Mouse (Mus musculus): ENCODE measurements around the gene Usp4. TPM values are rescaled to one million over a fixed set of nuclear protein-coding genes. Genes with fewer than 3 reads are reported as not detected.

Gene Usp4
- polyA plus RNA-seq, 1 experiment = 104 TPM

DNA sequence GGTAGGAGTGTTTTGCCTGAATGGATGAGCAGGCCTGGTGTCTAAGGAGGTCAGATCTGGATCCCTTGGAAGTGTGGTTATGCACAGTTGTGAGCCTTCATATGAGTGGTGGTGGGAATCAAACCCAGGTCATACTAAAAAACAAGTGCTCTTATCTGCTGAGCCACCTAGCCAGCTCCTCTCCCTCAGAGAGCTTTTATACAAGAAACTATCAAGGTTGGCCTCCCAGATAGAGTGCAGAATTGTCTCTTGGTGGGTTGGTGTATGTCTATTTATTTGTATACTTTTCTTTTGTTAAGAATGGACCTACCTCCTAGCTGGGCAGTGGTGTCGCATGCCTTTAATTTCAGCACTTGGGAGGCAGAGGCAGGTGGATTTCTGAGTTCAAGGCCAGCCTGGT, 3.8 kb upstream of the Usp4 start:
- 93% methylated on average over 1 of the region's 1 CpGs for WGBS
- TF ChIP-seq CTCF (IDR thresholded peaks at IDR 0.05; ENCODE audit: borderline replicate concordance, insufficient read depth, low read depth, low read length) = no peak
- TF ChIP-seq POLR2A (IDR thresholded peaks at IDR 0.05; ENCODE audit: borderline replicate concordance, insufficient read depth, low read length) = no peak
- DNase-seq = no peak
- Histone ChIP-seq H3K4me1 (ENCODE audit: control insufficient read depth, insufficient read depth, low read length) (peaks cover 4% of the 10 kb centered on the region), H3K27me3 (ENCODE audit: control insufficient read depth, insufficient read depth, low read length) (no peaks in the 10 kb centered on the region), H3K4me3 (replicated peaks; ENCODE audit: insufficient read depth, low read depth, low read length) (no peak overlapping the region), H3K27ac (ENCODE audit: insufficient read depth, low read length) (no peak overlapping the region)

DNA sequence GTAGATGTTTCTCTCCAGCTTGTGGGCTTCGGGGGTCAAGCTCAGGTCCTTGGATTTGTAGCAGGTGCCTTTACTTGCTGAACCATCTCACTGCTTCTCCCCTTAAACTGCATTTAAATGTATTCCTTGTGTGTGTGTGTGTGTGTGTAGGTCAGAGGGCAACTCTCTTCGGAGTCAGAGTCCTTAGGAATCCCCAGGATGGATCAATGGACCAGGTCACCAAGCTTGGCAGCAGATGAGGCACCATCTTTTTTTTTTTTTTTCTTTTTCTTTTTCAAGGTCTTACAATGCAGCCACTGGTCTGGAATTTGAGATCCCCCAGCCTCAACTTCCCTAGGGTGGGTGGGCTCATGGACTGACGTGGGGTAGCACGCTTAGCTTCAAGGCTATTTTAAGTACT, 3.2 kb upstream of the Usp4 start:
- 78% methylated on average over 4 of the region's 4 CpGs for WGBS
- Histone ChIP-seq H3K4me1 (ENCODE audit: control insufficient read depth, insufficient read depth, low read length) (peaks cover 4% of the 10 kb centered on the region), H3K27me3 (ENCODE audit: control insufficient read depth, insufficient read depth, low read length) (no peaks in the 10 kb centered on the region; the same call in 1 of the 2 replicates), H3K4me3 (replicated peaks; ENCODE audit: insufficient read depth, low read depth, low read length) (no peak overlapping the region), H3K27ac (ENCODE audit: insufficient read depth, low read length) (no peak overlapping the region)
- no peak for DNase-seq
- TF ChIP-seq CTCF (IDR thresholded peaks at IDR 0.05; ENCODE audit: borderline replicate concordance, insufficient read depth, low read depth, low read length) = no peak

DNA sequence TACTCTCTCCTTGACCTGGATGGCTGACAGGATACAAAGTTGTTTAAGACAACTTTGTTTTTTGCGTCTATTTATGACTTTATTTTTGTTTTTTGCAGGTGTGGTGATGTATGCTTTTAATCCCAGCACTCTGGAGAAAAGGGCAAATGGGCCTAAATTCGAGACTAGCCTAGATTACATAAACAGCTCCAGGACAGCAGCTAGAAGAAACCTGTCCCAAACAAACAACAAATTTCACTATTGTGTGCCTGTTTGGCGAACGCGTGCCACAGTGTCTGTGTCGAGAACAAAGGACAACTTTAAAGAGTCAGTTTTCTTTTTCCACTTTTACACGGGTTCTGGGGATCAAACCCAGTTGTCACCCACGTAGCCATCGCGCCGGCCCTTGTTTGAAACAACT, 629 bp upstream of the Usp4 start:
- peak overlapping the region; percentile 93 for H3K27ac ChIP-seq (ENCODE audit: insufficient read depth, low read length)
- WGBS = 3% methylated on average over 11 of the region's 11 CpGs
- H3K27me3 ChIP-seq (ENCODE audit: control insufficient read depth, insufficient read depth, low read length) = no peaks in the 10 kb centered on the region; the same call in 1 of the 2 replicates
- no peaks in the 10 kb centered on the region for H3K4me1 ChIP-seq (ENCODE audit: control insufficient read depth, insufficient read depth, low read length)
- TF ChIP-seq CTCF (IDR thresholded peaks at IDR 0.05; ENCODE audit: borderline replicate concordance, insufficient read depth, low read depth, low read length) = no peak
- no peak for DNase-seq
- peak overlapping the region; percentile 79 for H3K4me3 ChIP-seq (replicated peaks; ENCODE audit: insufficient read depth, low read depth, low read length)

DNA sequence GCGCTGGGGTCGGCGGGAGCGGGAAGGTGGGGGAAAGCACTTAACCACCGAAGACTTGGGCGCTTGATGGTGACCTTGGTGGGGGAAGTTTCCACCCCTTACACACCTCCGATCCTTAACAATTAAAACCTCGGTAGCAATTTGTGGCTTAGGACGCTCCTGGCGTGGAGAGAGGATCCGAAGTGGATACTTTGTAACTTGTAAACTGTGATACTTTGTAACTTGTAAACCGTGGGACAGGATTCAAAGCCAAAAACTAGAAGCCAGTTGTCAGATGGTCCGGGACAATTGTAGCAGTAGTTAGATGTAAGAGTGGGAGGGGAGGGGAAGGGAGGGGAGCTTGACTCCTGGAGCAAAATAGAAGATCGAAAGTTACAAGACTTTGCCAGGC, 632 bp downstream of the Usp4 start:
- TF ChIP-seq CTCF (IDR thresholded peaks at IDR 0.05; ENCODE audit: borderline replicate concordance, insufficient read depth, low read depth, low read length) (no peak), POLR2A (IDR thresholded peaks at IDR 0.05; ENCODE audit: borderline replicate concordance, insufficient read depth, low read length) (no peak)
- peak overlapping the region; percentile 96 for H3K4me3 ChIP-seq (replicated peaks; ENCODE audit: insufficient read depth, low read depth, low read length)
- 1% methylated on average over 14 of the region's 14 CpGs for WGBS
- 0 out of 2 replicates have a peak, but pooled peaks cover 2% of the 10 kb centered on the region for H3K4me1 ChIP-seq (ENCODE audit: control insufficient read depth, insufficient read depth, low read length)
- H3K27me3 ChIP-seq (ENCODE audit: control insufficient read depth, insufficient read depth, low read length) = no peaks in the 10 kb centered on the region; the same call in 1 of the 2 replicates
- H3K27ac ChIP-seq (ENCODE audit: insufficient read depth, low read length) = no peak overlapping the region
- DNase-seq = no peak

DNA sequence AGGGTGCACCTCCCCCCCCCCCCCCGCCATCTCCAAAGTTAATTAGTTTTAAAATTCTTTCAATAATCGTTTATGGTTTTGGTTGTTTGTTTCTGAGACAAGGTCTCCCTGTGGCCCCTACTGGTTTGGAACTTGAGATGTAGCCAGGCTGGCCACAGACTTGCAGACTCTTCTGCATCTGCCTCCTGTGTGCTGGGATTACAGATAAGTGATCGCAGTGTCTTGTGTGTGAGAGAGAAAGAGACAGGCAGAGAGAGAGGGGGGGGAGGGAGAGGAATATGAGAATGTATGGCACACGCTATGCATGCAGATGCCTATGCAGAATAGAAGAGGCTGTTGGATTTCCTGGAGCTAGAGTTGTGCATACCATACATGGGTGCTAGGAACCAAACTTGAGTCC, 2.1 kb downstream of the Usp4 start:
- DNase-seq = no peak
- no peak overlapping the region for H3K27ac ChIP-seq (ENCODE audit: insufficient read depth, low read length)
- TF ChIP-seq POLR2A (IDR thresholded peaks at IDR 0.05; ENCODE audit: borderline replicate concordance, insufficient read depth, low read length) (no peak), CTCF (IDR thresholded peaks at IDR 0.05; ENCODE audit: borderline replicate concordance, insufficient read depth, low read depth, low read length) (no peak)
- no peak overlapping the region for H3K4me3 ChIP-seq (replicated peaks; ENCODE audit: insufficient read depth, low read depth, low read length)
- no peaks in the 10 kb centered on the region; the same call in 1 of the 2 replicates for H3K27me3 ChIP-seq (ENCODE audit: control insufficient read depth, insufficient read depth, low read length)
- 88% methylated on average over 4 of the region's 4 CpGs for WGBS
- H3K4me1 ChIP-seq (ENCODE audit: control insufficient read depth, insufficient read depth, low read length) = peaks cover 3% of the 10 kb centered on the region; the same call in 1 of the 2 replicates

DNA sequence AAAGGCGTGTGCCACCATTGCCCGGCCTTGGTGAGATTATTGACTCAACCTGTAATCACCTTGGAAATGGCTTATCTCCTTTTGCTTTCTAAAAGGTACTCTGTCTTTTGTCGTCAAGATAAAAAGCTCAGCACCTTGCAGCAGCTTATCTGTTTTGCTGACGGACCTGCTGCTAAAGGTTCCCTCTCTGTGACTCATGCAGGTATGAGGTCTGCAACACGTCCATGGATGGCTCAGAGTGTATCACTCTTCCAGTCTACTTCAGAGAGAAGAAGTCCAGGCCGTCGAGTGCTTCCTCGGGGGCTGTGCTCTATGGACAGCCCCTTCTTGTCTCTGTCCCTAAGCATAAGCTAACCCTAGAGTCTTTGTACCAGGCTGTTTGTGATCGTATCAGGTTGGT, 30.6 kb downstream of the Usp4 start:
- Histone ChIP-seq H3K4me3 (replicated peaks; ENCODE audit: insufficient read depth, low read depth, low read length) (no peak overlapping the region), H3K27ac (ENCODE audit: insufficient read depth, low read length) (no peak overlapping the region), H3K27me3 (ENCODE audit: control insufficient read depth, insufficient read depth, low read length) (no peaks in the 10 kb centered on the region), H3K4me1 (ENCODE audit: control insufficient read depth, insufficient read depth, low read length) (no peaks in the 10 kb centered on the region)
- no peak for DNase-seq
- TF ChIP-seq POLR2A (IDR thresholded peaks at IDR 0.05; ENCODE audit: borderline replicate concordance, insufficient read depth, low read length) (no peak), CTCF (IDR thresholded peaks at IDR 0.05; ENCODE audit: borderline replicate concordance, insufficient read depth, low read depth, low read length) (no peak)
- WGBS = 93% methylated on average over 9 of the region's 9 CpGs

DNA sequence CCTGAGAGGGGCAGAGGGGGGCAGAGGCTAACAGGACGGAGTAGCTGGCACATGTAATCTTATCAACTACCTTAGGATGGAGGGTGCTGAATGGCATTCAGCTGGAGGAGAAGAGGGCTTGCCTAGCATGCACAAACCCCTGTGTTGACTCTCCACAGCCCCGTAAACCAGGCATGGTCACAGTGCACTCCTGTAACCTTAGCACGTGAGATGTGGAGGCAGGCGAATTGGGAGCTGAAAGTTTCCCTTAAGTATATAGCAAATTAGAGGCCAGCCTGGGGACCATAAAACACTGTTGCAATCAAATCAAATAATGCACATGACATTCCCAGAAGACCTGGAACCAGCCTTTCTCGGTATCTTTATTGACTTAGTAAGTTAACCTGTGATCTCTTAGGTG, 31.1 kb downstream of the Usp4 start:
- no peak overlapping the region for H3K27ac ChIP-seq (ENCODE audit: insufficient read depth, low read length)
- TF ChIP-seq POLR2A (IDR thresholded peaks at IDR 0.05; ENCODE audit: borderline replicate concordance, insufficient read depth, low read length) = no peak
- no peak for TF ChIP-seq CTCF (IDR thresholded peaks at IDR 0.05; ENCODE audit: borderline replicate concordance, insufficient read depth, low read depth, low read length)
- no peak overlapping the region for H3K4me3 ChIP-seq (replicated peaks; ENCODE audit: insufficient read depth, low read depth, low read length)
- no peak for DNase-seq
- H3K27me3 ChIP-seq (ENCODE audit: control insufficient read depth, insufficient read depth, low read length) = no peaks in the 10 kb centered on the region
- WGBS = 91% methylated on average over 5 of the region's 5 CpGs
- no peaks in the 10 kb centered on the region for H3K4me1 ChIP-seq (ENCODE audit: control insufficient read depth, insufficient read depth, low read length)

DNA sequence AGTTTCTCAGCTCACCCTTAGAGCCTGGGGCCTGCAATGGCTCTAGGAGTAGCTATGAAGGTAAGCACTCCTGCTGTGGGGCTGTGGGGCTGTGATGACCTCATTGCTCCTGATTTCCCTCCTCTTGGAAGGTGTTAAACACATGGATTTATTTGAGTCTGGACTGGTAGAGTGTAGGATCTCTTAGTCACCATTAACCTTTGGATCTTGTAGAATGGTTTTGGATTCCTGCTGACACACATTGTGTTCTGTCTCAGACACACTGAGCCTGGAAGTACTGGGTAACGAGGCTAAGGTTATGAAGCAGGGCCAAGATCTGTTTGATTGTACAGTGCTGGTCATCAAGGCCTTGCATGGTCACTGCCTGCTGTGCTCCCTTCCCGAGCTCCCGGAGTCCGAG, 31.6 kb downstream of the Usp4 start:
- no peaks in the 10 kb centered on the region for H3K4me1 ChIP-seq (ENCODE audit: control insufficient read depth, insufficient read depth, low read length)
- H3K27me3 ChIP-seq (ENCODE audit: control insufficient read depth, insufficient read depth, low read length) = no peaks in the 10 kb centered on the region
- WGBS = 71% methylated on average over 4 of the region's 4 CpGs
- no peak overlapping the region for H3K27ac ChIP-seq (ENCODE audit: insufficient read depth, low read length)
- no peak for DNase-seq
- TF ChIP-seq CTCF (IDR thresholded peaks at IDR 0.05; ENCODE audit: borderline replicate concordance, insufficient read depth, low read depth, low read length) = no peak
- no peak for TF ChIP-seq POLR2A (IDR thresholded peaks at IDR 0.05; ENCODE audit: borderline replicate concordance, insufficient read depth, low read length)
- H3K4me3 ChIP-seq (replicated peaks; ENCODE audit: insufficient read depth, low read depth, low read length) = no peak overlapping the region
